Mouse (Mus musculus) megakaryocyte, embryonic 14.5 days (primary cell): Measurements from ENCODE around the gene Ank.

Experiments used
- FLI1 ChIP-seq: IDR thresholded peaks from 2 replicates; pipeline ENCODE4 v1.6.1; 2012; ENCODE audit warnings: low read length, inconsistent platforms, mixed read lengths
- GATA1 ChIP-seq: IDR thresholded peaks from 3 replicates; pipeline ENCODE4 v1.6.1; 2012; ENCODE audit warnings: mixed read lengths, low read length, inconsistent platforms, borderline replicate concordance

- TF ChIP-seq GATA1 (no peak), FLI1 (no peak)
These were observed 40.6 kb downstream of the Ank start for GRCm38 (mm10) chr15:27506893-27507596.
